Mouse (Mus musculus) adrenal gland, adult 2 months (tissue): ENCODE measurements around the gene Nacc2. TPM values are rescaled to one million over a fixed set of nuclear protein-coding genes. Genes with fewer than 3 reads are reported as not detected.

ENCODE experiments used
- polyA plus RNA-seq: library from polyadenylated mRNA; depleted of rRNA; stranded (reverse); fragments of >200 nt; gene quantifications from 2 replicates; pipeline ENCODE4 v1.2.3, GENCODE M21; 2012; rRNA removed
- total RNA-seq, 2 experiments: library from RNA; stranded (reverse); gene quantifications; 2 replicates each; pipeline ENCODE4 v1.2.3; 2021

Nacc2 gene
- total and polyA plus RNA-seq, 3 experiments = 36.1 to 69.8 (median 52.3) TPM

Other genes with a start within 250 kb of the Nacc2 start
- 10 to 100 TPM; 31.4 to 32.6 TPM for gene Camsap1, start 139.9 kb downstream of the Nacc2 start, total RNA-seq
- gene Camsap1, start 139.9 kb downstream of the Nacc2 start, polyA plus RNA-seq = 3.9 and 5.5 TPM in 2 replicates
- 10 to 100 TPM; 32.9 to 40.0 TPM for gene Ubac1, start 101.5 kb downstream of the Nacc2 start, total RNA-seq
- gene Ubac1, start 101.5 kb downstream of the Nacc2 start, polyA plus RNA-seq = 37.8 and 42.3 TPM in 2 replicates
- gene Lhx3, start 85.1 kb upstream of the Nacc2 start, total RNA-seq = 1 to 10 TPM in 1 of 2 experiments, not detected in 1; 2.6 TPM
- gene Lhx3, start 85.1 kb upstream of the Nacc2 start, polyA plus RNA-seq = 0.84 and 1.4 TPM in 2 replicates
- gene Qsox2, start 114.3 kb upstream of the Nacc2 start, total RNA-seq = 10 to 100 TPM; 16.6 to 22.5 TPM
- 24.3 and 25.4 TPM in 2 replicates for gene Qsox2, start 114.3 kb upstream of the Nacc2 start, polyA plus RNA-seq
- gene Ccdc187, start 171.3 kb upstream of the Nacc2 start, total RNA-seq = 1 to 10 TPM in 1 of 2 experiments, under 1 TPM in 1; 0.58 to 1.0 TPM
- 0.51 and 0.83 TPM in 2 replicates for gene Ccdc187, start 171.3 kb upstream of the Nacc2 start, polyA plus RNA-seq
- gene Gpsm1, start 192.3 kb upstream of the Nacc2 start, total RNA-seq = 10 to 100 TPM in 1 of 2 experiments, 1 to 10 TPM in 1; 9.4 to 14.9 TPM
- 20.0 and 24.1 TPM in 2 replicates for gene Gpsm1, start 192.3 kb upstream of the Nacc2 start, polyA plus RNA-seq
- 10 to 100 TPM; 20.6 to 25.6 TPM for gene Dnlz, start 228.9 kb upstream of the Nacc2 start, total RNA-seq
- gene Dnlz, start 228.9 kb upstream of the Nacc2 start, polyA plus RNA-seq = 30.6 and 31.1 TPM in 2 replicates
- gene Card9, start 237.7 kb upstream of the Nacc2 start, total RNA-seq = 1 to 10 TPM; 1.3 to 1.7 TPM
- 4.9 and 5.0 TPM in 2 replicates for gene Card9, start 237.7 kb upstream of the Nacc2 start, polyA plus RNA-seq